Mouse (Mus musculus) neural tube, embryonic 11.5 days (tissue): ENCODE results near the gene Aph1b. TPM values are rescaled to one million over a fixed set of nuclear protein-coding genes. Genes with fewer than 3 reads are reported as not detected.

Experiments used
- ATAC-seq: fragments of 200-750 bp; cut with Nextera tagmentation; 2 replicates; pipeline ENCODE4 v1.8.0; 2017; ENCODE audit warnings: moderate number of reproducible peaks, mild to moderate bottlenecking, moderate TSS enrichment, moderate library complexity; ENCODE audit not compliant: insufficient read depth, low FRiP score, low TSS enrichment
- DNase-seq: peaks from one replicate; pipeline ENCODE4 v3.0.0-alpha.2; 2015; ENCODE audit warnings: low spot score
- H3K27ac ChIP-seq: fragments of 300-500 bp; sonication (generic); 2 replicates; pipeline ENCODE4 v1.5.1; 2014; ENCODE audit warnings: low read depth, mild to moderate bottlenecking, low read length
- H3K27me3 ChIP-seq: fragments of 300-500 bp; sonication (generic); 2 replicates; pipeline ENCODE4 v1.6.1; 2014; ENCODE audit warnings: mild to moderate bottlenecking, low read length, mixed read lengths; ENCODE audit not compliant: control insufficient read depth, insufficient read depth
- H3K36me3 ChIP-seq: fragments of 300-500 bp; sonication (generic); 2 replicates; pipeline ENCODE4 v1.6.1; 2014; ENCODE audit warnings: mild to moderate bottlenecking, low read length, moderate library complexity, mixed read lengths; ENCODE audit not compliant: control insufficient read depth, insufficient read depth
- H3K4me1 ChIP-seq: fragments of 300-500 bp; sonication (generic); 2 replicates; pipeline ENCODE4 v1.6.1; 2014; ENCODE audit warnings: low read length, mixed read lengths; ENCODE audit not compliant: control insufficient read depth, insufficient read depth
- H3K4me2 ChIP-seq: fragments of 300-500 bp; sonication (generic); 2 replicates; pipeline ENCODE4 v1.6.1; 2014; ENCODE audit warnings: low read depth, mild to moderate bottlenecking, moderate library complexity
- H3K4me3 ChIP-seq: fragments of 300-500 bp; sonication (generic); 2 replicates; pipeline ENCODE4 v1.5.1; 2014; ENCODE audit warnings: low read depth, low read length
- H3K9ac ChIP-seq: fragments of 300-500 bp; sonication (generic); 2 replicates; pipeline ENCODE4 v1.6.1; 2014; ENCODE audit warnings: mild to moderate bottlenecking, low read length
- H3K9me3 ChIP-seq: fragments of 300-500 bp; sonication (generic); 2 replicates; pipeline ENCODE4 v1.6.1; 2016; ENCODE audit warnings: low read length; ENCODE audit not compliant: control insufficient read depth
- WGBS: fragments of 180-500 bp; shearing (Covaris S2); extraction: QIAGEN DNeasy Blood & Tissue Kit; methylation state at CpG from one replicate; pipeline ENCODE4 v1.1.7; 2014; 5-methylcytosine and 5-hydroxymethylcytosine counted together
- polyA plus RNA-seq: library from polyadenylated mRNA; unstranded; fragments of >200 nt; fragmentation: Nextera tagmentation; extraction: Ambion mirVana; gene quantifications from 2 replicates; pipeline ENCODE4 v1.2.1, GENCODE M21; 2014

Gene Aph1b
- polyA plus RNA-seq, 1 experiment from 2014 or later, result 17.6 TPM

GRCm38 (mm10) chr9:66768721-66769120, 26.6 kb downstream of the Aph1b start:
- Histone ChIP-seq H3K27ac (no peak overlapping the region), H3K4me1 (no peaks in the 10 kb centered on the region), H3K27me3 (no peaks in the 10 kb centered on the region), H3K4me3 (no peak overlapping the region), H3K9ac (no peak overlapping the region), H3K36me3 (no peaks in the 10 kb centered on the region), H3K4me2 (no peak overlapping the region), H3K9me3 (no peaks in the 10 kb centered on the region)
- DNase-seq, result no peak
- WGBS, result 82% methylated on average over 1 of the region's 1 CpGs
- ATAC-seq, result no peak

- no peak for DNase-seq
- H3K4me2 ChIP-seq, result no peak overlapping the region
Measured at GRCm38 (mm10) chr9:66760991-66761390, 34.3 kb downstream of the Aph1b start.

GRCm38 (mm10) chr9:66752849-66753248, 42.4 kb downstream of the Aph1b start:
- no peaks in the 10 kb centered on the region for H3K27me3 ChIP-seq
- H3K4me3 ChIP-seq, result no peak overlapping the region
- H3K9ac ChIP-seq, result no peak overlapping the region
- H3K27ac ChIP-seq, result no peak overlapping the region
- H3K4me2 ChIP-seq, result no peak overlapping the region
- ATAC-seq (no peak), DNase-seq (no peak)
- 83% methylated on average over 6 of the region's 6 CpGs for WGBS
- no peaks in the 10 kb centered on the region for H3K36me3 ChIP-seq
- H3K9me3 ChIP-seq, result no peaks in the 10 kb centered on the region
- H3K4me1 ChIP-seq, result no peaks in the 10 kb centered on the region

More at GRCm38 (mm10) chr9:66760991-66761390, 34.3 kb downstream of the Aph1b start:
- Histone ChIP-seq H3K4me3 (no peak overlapping the region), H3K9me3 (no peaks in the 10 kb centered on the region), H3K36me3 (no peaks in the 10 kb centered on the region), H3K4me1 (no peaks in the 10 kb centered on the region), H3K27ac (no peak overlapping the region), H3K9ac (no peak overlapping the region), H3K27me3 (no peaks in the 10 kb centered on the region)
- ATAC-seq, result no peak
- whole genome bisulfite sequencing, result 63% methylated on average over 1 of the region's 1 CpGs

- Histone ChIP-seq H3K36me3 (no peaks in the 10 kb centered on the region), H3K9me3 (no peaks in the 10 kb centered on the region), H3K27ac (no peak overlapping the region), H3K4me1 (no peaks in the 10 kb centered on the region), H3K4me2 (no peak overlapping the region), H3K27me3 (no peaks in the 10 kb centered on the region), H3K4me3 (no peak overlapping the region), H3K9ac (no peak overlapping the region)
- 90% methylated on average over 15 of the region's 15 CpGs for WGBS
- DNase-seq (no peak), ATAC-seq (no peak)
Measured at GRCm38 (mm10) chr9:66748390-66748789, 46.9 kb downstream of the Aph1b start.

GRCm38 (mm10) chr9:66744531-66744930, 50.8 kb downstream of the Aph1b start:
- Histone ChIP-seq H3K27ac (no peak overlapping the region), H3K27me3 (no peaks in the 10 kb centered on the region), H3K36me3 (no peaks in the 10 kb centered on the region), H3K4me2 (no peak overlapping the region), H3K9me3 (no peaks in the 10 kb centered on the region), H3K4me1 (no peaks in the 10 kb centered on the region), H3K4me3 (no peak overlapping the region), H3K9ac (no peak overlapping the region)
- ATAC-seq, result no peak
- no peak for DNase-seq
- WGBS, result 80% methylated on average over 2 of the region's 2 CpGs

GRCm38 (mm10) chr9:66739516-66739915, 55.8 kb downstream of the Aph1b start:
- 87% methylated on average over 7 of the region's 7 CpGs for WGBS
- no peaks in the 10 kb centered on the region for H3K4me1 ChIP-seq
- ATAC-seq, result no peak
- no peaks in the 10 kb centered on the region for H3K27me3 ChIP-seq
- H3K36me3 ChIP-seq, result no peaks in the 10 kb centered on the region
- H3K4me2 ChIP-seq, result no peak overlapping the region
- H3K9ac ChIP-seq, result no peak overlapping the region
- H3K9me3 ChIP-seq, result no peaks in the 10 kb centered on the region
- no peak overlapping the region for H3K27ac ChIP-seq
- DNase-seq, result no peak
- H3K4me3 ChIP-seq, result no peak overlapping the region

- no peaks in the 10 kb centered on the region for H3K9me3 ChIP-seq
- H3K4me3 ChIP-seq, result no peak overlapping the region
- H3K27ac ChIP-seq, result no peak overlapping the region
- no peak overlapping the region for H3K9ac ChIP-seq
- no peaks in the 10 kb centered on the region for H3K27me3 ChIP-seq
- no peaks in the 10 kb centered on the region for H3K36me3 ChIP-seq
- H3K4me2 ChIP-seq, result no peak overlapping the region
- DNase-seq (no peak), ATAC-seq (no peak)
- H3K4me1 ChIP-seq, result no peaks in the 10 kb centered on the region
- 48% methylated on average over 2 of the region's 2 CpGs for WGBS
Measured at GRCm38 (mm10) chr9:66736551-66736950, 58.7 kb downstream of the Aph1b start.

- H3K9ac ChIP-seq, result no peak overlapping the region
- no peaks in the 10 kb centered on the region for H3K9me3 ChIP-seq
- no peaks in the 10 kb centered on the region for H3K36me3 ChIP-seq
- no peak overlapping the region for H3K4me3 ChIP-seq
- no peak overlapping the region for H3K4me2 ChIP-seq
- H3K27me3 ChIP-seq, result no peaks in the 10 kb centered on the region
- WGBS, result 65% methylated on average over 3 of the region's 3 CpGs
- DNase-seq (no peak), ATAC-seq (no peak)
- H3K27ac ChIP-seq, result no peak overlapping the region
- no peaks in the 10 kb centered on the region for H3K4me1 ChIP-seq
Measured at GRCm38 (mm10) chr9:66736016-66736415, 59.3 kb downstream of the Aph1b start.

- Histone ChIP-seq H3K9me3 (no peaks in the 10 kb centered on the region), H3K36me3 (no peaks in the 10 kb centered on the region), H3K9ac (no peak overlapping the region), H3K27ac (no peak overlapping the region), H3K27me3 (no peaks in the 10 kb centered on the region), H3K4me2 (no peak overlapping the region), H3K4me3 (no peak overlapping the region), H3K4me1 (no peaks in the 10 kb centered on the region)
- ATAC-seq (no peak), DNase-seq (no peak)
- 89% methylated on average over 2 of the region's 2 CpGs for WGBS
Measured at GRCm38 (mm10) chr9:66735122-66735521, 60.2 kb downstream of the Aph1b start.
